Mouse (Mus musculus) A20 (cell line): Measurements from ENCODE around the gene Psme2b.
"Not testable (repeated sequence)": the region's sequence is repeated elsewhere in the genome, so short reads cannot be mapped to it uniquely, and the experiment has no call there.

Experiments
- DNase-seq: peaks from one replicate; pipeline ENCODE4 v3.0.0-alpha.2; 2011; ENCODE audit warnings: low read depth, low spot score

The Psme2b gene

GRCm38 (mm10) chr11:48946090-48946489, at the start of gene Psme2b:
Psme2b (minus strand) TSS chr11:48946190.
- DNase-seq: not testable (repeated sequence)

- not testable (repeated sequence) for DNase-seq
Observed at GRCm38 (mm10) chr11:48994018-48994417, 48.0 kb upstream of the Psme2b start, which contains the start of gene Tgtp1. Tgtp1 (minus strand) TSS chr11:48994172.

DNA sequence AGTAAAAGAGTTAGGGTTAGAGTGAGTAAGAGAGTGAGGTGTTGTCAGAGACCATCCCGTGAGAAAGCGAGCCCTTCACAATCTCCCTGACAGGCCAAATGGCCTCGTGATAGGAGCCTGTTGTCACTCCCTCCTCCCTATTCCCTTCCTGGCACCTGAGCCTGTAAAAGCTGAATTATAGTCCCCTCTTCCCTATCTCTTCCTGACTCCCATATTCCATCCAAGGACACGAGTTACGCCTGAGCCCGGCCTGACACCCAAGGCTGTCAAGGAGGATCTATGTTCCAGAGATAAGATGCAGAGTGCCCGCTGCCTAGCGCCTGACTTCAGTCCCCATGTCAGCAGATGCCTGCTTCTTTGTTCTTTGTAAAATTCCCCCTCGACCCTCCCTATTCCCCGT, 47.3 kb upstream of the Psme2b start:
- not testable (repeated sequence) for DNase-seq

DNA sequence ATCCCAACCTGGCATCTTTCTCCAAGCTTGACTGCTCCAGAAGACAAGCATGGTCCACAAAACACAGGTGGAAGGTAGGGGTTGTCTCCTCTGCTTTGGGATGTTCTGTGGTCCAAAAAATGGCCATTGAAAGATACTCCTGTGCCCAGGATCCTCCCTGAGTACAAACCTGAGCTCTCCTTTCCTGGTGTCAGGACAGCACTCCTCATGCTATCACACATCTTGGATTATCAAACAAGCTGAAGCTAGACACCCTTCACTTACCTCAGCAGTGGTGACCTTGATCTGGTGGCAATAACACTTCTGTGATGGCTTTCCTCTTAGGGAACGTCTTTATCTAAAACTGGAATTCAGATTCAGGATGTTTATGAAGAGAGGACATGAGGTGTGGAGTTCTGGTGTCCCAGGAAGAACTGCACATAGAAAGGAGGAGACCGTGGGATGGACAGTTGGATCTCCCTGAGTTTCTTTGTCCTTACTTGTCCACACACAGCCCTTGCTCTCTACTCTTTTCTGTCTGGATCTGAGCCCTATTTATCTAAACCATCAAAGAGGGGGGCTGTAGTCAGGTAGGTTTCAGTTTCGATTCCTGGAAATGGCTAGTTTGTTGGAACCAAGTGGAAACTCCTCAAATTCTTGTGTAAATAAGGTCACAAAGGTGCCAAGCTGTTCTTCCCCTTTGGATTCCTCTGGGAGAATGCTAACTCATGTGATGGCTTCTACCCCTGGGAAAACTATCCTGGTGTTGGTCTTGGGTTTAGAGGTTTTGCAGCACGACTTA, 45.9 kb upstream of the Psme2b start, which contains the start of gene Gm12185:
Gene Gm12185, minus strand, starts transcription at position 487 of the 781 bp plus-strand sequence.
- DNase-seq: not testable (repeated sequence)

DNA sequence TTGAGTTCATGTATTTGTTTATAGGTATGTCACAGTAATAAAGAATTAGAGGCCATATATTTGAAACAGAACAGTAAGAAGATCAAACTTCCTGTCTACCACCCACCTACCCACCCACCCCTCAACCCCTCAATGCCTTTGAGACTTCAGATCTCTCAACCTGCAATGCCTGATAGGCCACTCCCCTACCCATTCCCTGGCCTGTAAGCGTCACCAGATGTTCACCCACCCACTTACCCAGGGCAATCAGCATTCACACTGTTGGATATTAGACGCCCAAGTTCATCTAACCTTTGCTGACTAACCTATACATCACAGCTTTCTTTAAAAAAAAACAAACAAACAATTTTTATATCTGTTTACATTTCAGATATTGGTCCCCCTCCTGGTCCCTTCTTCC, 44.0 kb upstream of the Psme2b start:
- DNase-seq: not testable (repeated sequence)

DNA sequence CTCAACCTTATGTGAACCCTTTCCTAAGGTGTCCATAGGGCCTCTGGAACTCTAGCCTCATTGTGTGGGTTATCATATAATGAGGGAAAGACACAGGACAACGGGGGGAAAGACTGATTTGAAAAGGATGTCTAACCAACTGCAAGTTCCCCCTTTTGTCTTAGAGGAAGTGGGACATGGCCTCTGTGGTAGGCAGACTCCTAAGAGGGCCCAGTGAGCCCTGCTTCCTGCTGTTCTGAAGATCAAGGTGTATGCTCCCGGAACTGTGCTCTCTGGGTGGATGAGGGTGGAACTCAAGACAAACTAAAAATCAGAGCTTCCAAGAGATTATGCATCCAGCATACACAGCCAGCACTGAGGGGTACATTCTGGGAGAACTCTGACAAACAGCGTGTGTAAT, 42.2 kb upstream of the Psme2b start:
- peak; percentile 17 for DNase-seq

DNA sequence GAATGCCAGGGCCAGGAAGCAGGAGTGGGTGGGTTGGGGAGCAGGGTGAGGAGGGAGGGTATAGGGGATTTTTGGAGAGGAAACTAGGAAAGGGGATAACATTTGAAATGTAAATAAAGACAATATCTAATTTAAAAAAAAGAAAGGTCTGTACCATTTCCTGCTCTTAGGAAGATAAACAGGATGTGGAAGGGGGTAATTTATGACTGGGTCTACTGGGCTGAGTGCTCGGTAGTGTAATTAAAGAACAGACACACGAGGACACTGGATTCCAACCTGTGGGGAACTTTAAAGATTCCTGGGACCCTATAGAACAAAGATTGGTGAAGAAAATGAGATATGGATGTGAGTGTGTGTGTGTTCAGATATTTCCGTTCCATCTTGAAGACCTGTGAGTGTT, 36.9 kb upstream of the Psme2b start:
- not testable (repeated sequence) for DNase-seq

- not testable (repeated sequence) for DNase-seq
Observed at GRCm38 (mm10) chr11:48980052-48980451, 34.1 kb upstream of the Psme2b start.

DNA sequence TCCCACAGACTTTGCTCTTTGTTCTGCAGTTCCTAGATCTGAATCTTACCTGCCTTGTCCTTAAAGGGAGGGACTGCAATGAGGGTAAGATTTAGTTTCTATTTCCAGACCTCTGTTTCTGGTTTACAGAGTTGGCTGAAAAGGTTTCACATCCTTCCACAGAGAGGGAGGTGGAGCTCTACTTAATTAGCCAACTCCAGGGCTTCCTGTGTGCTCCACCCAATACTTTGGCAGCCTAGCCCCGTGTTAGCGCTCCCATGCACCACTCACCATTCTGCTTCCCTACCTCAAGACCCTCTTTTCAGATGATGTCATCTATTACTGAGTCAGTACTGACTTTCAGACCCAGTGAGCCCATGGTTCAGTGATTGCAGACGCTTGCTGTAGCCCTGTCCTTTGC, 33.3 kb upstream of the Psme2b start, which contains the start of gene 9930111J21Rik1:
Gene 9930111J21Rik1, minus strand, starts transcription at position 148 of the 400 bp plus-strand sequence.
- DNase-seq: not testable (repeated sequence)

GRCm38 (mm10) chr11:48978240-48978939, 32.4 kb upstream of the Psme2b start, which contains the start of gene Olfr56:
Olfr56 (plus strand) TSS chr11:48978889.
- DNase-seq: not testable (repeated sequence)

DNA sequence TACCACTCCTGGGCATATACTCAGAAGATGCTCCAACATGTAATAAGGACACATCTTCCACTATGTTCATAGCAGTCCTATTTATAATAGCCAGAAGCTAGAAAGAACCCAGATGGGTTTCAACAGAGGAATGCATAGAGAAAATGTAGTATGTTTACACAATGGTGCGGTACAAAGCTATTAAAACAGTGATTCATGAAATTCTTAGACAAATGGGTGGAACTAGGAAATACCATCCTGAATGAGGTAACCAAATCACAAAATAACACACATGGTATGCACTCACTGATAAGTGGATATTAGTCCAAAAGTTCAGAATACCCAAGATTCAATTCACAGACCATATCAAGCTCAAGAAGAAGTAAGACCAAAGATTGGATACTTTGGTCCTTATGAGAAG, 28.7 kb upstream of the Psme2b start:
- DNase-seq: not testable (repeated sequence)

DNA sequence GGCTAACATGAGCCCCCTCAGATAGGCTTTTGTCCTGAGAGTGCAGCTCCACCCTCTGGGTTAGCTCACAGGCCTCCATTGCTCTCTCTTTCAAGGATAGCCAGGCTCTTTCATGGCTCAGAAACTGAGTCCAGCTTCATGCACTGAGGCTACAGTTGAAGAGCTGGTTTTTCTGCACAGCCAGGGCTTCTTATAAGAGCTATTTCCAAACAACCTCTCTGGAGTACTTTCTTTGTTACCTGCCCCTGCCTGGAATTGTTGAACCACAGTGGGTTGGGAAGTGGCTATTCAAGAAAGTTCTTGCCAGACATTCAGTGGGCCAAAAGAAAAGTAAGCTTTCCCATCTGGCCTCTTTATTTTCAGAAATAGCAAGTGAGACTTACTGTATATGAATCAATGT, 6.7 kb downstream of the Psme2b start:
- DNase-seq: not testable (repeated sequence)

GRCm38 (mm10) chr11:48935291-48935690, 10.7 kb downstream of the Psme2b start:
- not testable (repeated sequence) for DNase-seq

DNA sequence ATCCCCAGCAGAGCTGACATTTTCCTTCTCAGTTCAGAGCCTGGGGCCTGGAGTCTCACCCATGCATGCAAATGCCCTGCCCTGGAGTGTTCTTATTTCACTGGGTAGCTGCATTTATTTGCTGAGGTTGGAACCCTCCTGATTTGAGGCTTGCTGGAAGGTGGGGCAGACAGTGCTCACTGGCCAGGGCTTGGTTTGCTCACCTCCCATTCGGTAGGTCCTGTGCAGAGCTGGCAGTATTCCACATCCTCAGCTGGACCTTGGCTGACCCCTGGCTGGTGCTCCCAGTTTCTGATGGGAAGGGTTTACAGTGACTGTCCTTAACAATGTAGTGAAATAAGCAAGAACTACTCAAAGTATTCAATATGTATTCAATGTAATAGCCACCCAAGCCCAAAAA, 12.1 kb downstream of the Psme2b start:
- not testable (repeated sequence) for DNase-seq

GRCm38 (mm10) chr11:48933422-48933821, 12.6 kb downstream of the Psme2b start:
- DNase-seq: not testable (repeated sequence)

- not testable (repeated sequence) for DNase-seq
Observed at GRCm38 (mm10) chr11:48928068-48928467, 17.9 kb downstream of the Psme2b start.

DNA sequence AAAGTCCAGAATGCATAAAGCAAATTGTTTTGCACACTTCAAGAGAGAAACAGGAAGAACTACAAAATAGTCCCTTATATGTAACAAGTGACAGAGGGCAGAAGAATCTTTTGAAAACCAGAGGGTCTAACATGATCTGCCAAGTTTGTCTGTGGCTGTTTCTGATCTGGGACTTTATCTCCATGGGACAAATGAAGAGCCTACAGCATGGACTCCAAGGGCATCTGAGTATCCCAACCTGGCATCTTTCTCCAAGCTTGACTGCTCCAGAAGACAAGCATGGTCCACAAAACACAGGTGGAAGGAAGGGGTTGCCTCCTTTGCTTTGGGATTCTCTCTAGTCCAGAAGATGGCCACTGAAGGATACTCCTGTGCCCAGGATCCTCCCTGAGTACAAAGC, 19.6 kb downstream of the Psme2b start:
- DNase-seq: not testable (repeated sequence)

DNA sequence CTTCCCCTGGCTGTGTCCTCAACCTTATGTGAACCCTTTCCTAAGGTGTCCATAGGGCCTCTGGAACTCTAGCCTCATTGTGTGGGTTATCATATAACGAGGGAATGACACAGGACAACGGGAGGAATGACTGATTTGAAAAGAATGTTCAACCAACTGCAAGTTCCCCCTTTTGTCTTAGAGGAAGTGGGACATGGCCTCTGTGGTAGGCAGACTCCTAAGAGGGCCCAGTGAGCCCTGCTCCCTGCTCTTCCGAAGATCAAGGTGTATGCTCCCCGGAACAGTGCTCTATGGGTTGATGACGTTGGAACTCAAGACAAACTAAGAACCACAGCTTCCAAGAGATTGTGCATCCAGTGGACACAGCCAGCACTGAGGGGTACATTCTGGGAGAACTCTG, 22.2 kb downstream of the Psme2b start:
- not testable (repeated sequence) for DNase-seq

DNA sequence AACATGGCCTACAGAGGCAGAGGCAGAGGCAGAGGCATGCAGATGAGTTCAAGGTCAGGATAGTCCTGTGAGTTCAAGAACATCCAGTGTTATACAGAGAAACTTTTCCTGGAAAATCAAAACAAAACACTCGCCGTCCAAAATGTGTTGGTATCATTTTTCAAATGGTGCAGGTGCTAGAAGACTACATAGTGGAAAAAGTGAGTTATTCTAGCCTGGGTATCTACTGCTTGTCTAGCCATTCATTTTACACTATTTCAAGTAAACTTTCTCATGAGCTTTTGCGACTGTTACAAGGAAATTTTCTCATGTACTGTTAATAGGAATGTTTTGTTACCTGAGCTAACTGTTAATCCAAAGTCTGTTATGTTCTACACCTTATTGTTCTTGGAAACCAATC, 27.6 kb downstream of the Psme2b start:
- DNase-seq: no peak

DNA sequence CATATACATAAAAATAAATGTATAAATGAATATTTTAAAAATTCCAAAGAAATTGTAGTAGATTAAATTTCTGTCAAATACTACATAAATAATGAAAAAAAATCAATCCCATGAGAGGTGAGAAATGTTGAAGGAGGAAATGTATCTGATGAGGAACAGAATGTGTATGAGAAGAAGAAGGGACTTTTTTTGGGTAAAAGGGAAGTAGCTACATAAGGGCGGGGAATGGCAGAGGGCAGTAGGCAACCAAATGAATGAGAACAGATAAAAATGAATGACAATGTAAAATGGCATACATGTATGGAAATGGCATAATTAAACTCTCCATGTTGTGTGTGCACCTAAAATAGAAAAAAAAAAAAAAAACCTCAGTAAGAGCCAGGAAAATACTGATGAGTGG, 32.4 kb downstream of the Psme2b start:
- peak; percentile 32 for DNase-seq

GRCm38 (mm10) chr11:48908459-48908858, 37.5 kb downstream of the Psme2b start:
- DNase-seq: no peak

DNA sequence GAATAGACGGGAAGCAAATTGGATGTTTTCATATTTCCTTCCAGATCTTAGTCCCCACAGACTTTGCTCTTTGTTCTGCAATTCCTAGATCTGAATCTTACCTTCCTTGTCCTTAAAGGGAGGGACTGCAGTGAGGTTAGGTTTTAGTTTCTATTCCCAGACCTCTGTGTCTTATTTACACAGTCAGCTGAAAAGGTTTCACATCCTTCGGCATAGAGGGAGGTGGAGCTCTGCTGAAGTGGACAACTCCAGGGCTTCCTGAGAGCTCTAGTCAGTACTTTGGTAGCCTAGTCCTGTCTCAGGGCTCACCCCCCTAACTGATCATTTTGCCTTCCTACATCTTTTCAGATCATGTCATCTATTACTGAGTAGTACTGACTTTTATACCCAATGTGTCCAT, 44.0 kb downstream of the Psme2b start, which contains the start of gene Gm5431:
Gene Gm5431, minus strand, starts transcription at position 194 of the 400 bp plus-strand sequence.
- DNase-seq: peak; percentile 30
